Mouse (Mus musculus) heart, postnatal 0 days (tissue): ENCODE measurements around the gene Acsf3. TPM values are rescaled to one million over a fixed set of nuclear protein-coding genes. Genes with fewer than 3 reads are reported as not detected.
A peak's percentile ranks its signal among the peaks of the same experiment; 100 is the strongest.

Experiments
- ATAC-seq: fragments of 200-750 bp; cut with Nextera tagmentation; 2 replicates; pipeline ENCODE4 v1.8.0; 2017; ENCODE audit warnings: low read depth, moderate number of reproducible peaks, moderate library complexity; ENCODE audit not compliant: insufficient read depth
- DNase-seq: peaks from one replicate; pipeline ENCODE4 v3.0.0-alpha.2; 2016; ENCODE audit warnings: low spot score
- H3K27ac ChIP-seq: fragments of 300-500 bp; sonication (generic); 2 replicates; pipeline ENCODE4 v1.5.1; 2014; ENCODE audit warnings: low read depth, mild to moderate bottlenecking
- H3K27me3 ChIP-seq: fragments of 300-500 bp; sonication (generic); 2 replicates; pipeline ENCODE4 v1.6.1; 2014; ENCODE audit warnings: low read length, mixed read lengths; ENCODE audit not compliant: control insufficient read depth, insufficient read depth
- H3K36me3 ChIP-seq: fragments of 300-500 bp; sonication (generic); replicated peaks from 2 replicates; pipeline ENCODE4 v1.6.1; 2014; ENCODE audit warnings: low read length, mixed read lengths; ENCODE audit not compliant: control insufficient read depth, insufficient read depth
- H3K4me1 ChIP-seq: fragments of 300-500 bp; sonication (generic); 2 replicates; pipeline ENCODE4 v1.6.1; 2014; ENCODE audit warnings: antibody characterized with exemption; ENCODE audit not compliant: control insufficient read depth, insufficient read depth
- H3K4me2 ChIP-seq: fragments of 300-500 bp; sonication (generic); 2 replicates; pipeline ENCODE4 v1.6.1; 2014; ENCODE audit warnings: low read depth, mild to moderate bottlenecking, low read length, moderate library complexity
- H3K4me3 ChIP-seq: fragments of 300-500 bp; sonication (generic); 2 replicates; pipeline ENCODE4 v1.5.1; 2014; ENCODE audit warnings: low read depth, low read length
- H3K9ac ChIP-seq: fragments of 300-500 bp; sonication (generic); replicated peaks from 2 replicates; pipeline ENCODE4 v1.6.1; 2014; ENCODE audit warnings: low read depth, low read length, mixed read lengths
- H3K9me3 ChIP-seq: fragments of 300-500 bp; sonication (generic); replicated peaks from 2 replicates; pipeline ENCODE4 v1.6.1; 2016; ENCODE audit warnings: low read length; ENCODE audit not compliant: control insufficient read depth
- CTCF ChIP-seq: IDR thresholded peaks from 2 replicates; pipeline ENCODE4 v1.5.1; 2016; ENCODE audit warnings: antibody characterized with exemption, control low read depth, low read depth
- EP300 ChIP-seq: IDR thresholded peaks from 2 replicates; pipeline ENCODE4 v1.6.1; 2016; ENCODE audit warnings: antibody characterized with exemption, low read depth
- WGBS: fragments of 180-500 bp; shearing (Covaris S2); extraction: QIAGEN DNeasy Blood & Tissue Kit; methylation state at CpG from one replicate; pipeline ENCODE4 v1.1.7; 2014; 5-methylcytosine and 5-hydroxymethylcytosine counted together
- polyA plus RNA-seq: library from polyadenylated mRNA; unstranded; fragments of >200 nt; fragmentation: Nextera tagmentation; extraction: Ambion mirVana; gene quantifications from 2 replicates; pipeline ENCODE4 v1.2.1, GENCODE M21; 2015
- total RNA-seq: library from RNA; depleted of rRNA; stranded (reverse); fragments of >200 nt; gene quantifications from 2 replicates; pipeline ENCODE4 v1.2.3, GENCODE M21; 2014; ENCODE audit warnings: low replicate concordance

Acsf3 gene
- total and polyA plus RNA-seq, 2 experiments from 2014 or later, result 17.7 to 19.3 TPM

DNA sequence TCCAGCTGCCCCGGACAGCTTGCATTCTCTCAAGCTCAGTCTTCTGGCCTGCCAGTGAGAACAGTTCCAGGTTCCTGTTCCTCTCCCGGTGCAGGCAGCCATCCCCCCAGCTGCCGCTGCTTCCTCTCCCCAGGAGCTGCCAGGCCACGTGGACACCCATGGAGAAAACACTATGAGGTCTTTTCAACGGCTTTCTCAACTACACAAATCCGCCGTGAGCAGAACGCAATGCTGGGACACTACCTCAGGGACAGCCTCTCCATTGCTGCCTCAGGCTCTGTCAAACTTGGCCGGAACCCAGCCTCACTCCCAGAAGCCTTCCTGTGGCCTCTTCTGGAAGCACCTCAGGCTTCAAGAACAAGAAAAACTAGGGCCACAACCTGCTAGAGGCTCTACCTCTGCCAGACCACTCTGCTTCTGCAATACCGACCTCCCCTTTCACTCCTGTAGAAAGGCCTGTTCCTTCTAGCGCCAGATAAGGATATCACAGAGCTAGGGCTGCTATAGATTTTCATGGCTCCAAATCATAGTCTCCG lies 12.5 kb upstream of the Acsf3 start:
- H3K4me2 ChIP-seq, result no peak overlapping the region
- H3K4me1 ChIP-seq, result 0 out of 2 replicates have a peak, but pooled peaks cover 4% of the 10 kb centered on the region
- H3K9me3 ChIP-seq, result no peaks in the 10 kb centered on the region
- WGBS, result 28% methylated on average over 12 of the region's 12 CpGs
- DNase-seq (no peak), ATAC-seq (no peak)
- H3K9ac ChIP-seq, result no peak overlapping the region
- TF ChIP-seq CTCF (no peak), EP300 (no peak)
- no peak overlapping the region for H3K4me3 ChIP-seq
- H3K27ac ChIP-seq, result no peak overlapping the region
- peaks cover 5% of the 10 kb centered on the region for H3K27me3 ChIP-seq
- H3K36me3 ChIP-seq, result no peaks in the 10 kb centered on the region

DNA sequence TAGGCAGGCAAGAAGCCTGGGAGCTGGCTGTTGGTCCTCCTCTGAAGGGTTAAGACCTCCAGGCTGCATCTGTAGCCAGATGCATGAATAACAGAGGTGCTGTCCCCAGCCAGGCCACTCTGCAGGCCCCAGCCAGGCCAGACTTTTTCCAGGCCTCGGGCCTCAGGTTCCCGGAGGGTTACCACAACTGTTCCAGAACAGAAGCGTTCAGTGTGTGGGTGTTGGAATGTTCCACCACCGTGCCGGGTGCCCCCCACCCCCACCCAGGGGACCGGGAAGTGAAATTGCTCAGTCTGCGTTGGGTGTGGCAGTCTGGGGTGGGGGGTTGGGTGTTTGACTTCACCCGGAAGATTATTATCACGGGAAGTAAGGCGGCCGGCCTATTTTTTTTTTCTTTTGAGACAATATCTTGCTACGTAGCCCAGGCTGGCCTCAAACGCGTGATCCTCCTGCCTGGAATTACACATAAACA lies 12.0 kb upstream of the Acsf3 start:
- WGBS, result 66% methylated on average over 14 of the region's 14 CpGs
- no peaks in the 10 kb centered on the region for H3K36me3 ChIP-seq
- no peak overlapping the region for H3K27ac ChIP-seq
- H3K4me2 ChIP-seq, result no peak overlapping the region
- DNase-seq (no peak), ATAC-seq (peak; percentile 8; the same call in 1 of the 2 replicates)
- 0 out of 2 replicates have a peak, but pooled peaks cover 4% of the 10 kb centered on the region for H3K4me1 ChIP-seq
- no peak overlapping the region for H3K9ac ChIP-seq
- no peaks in the 10 kb centered on the region for H3K9me3 ChIP-seq
- H3K27me3 ChIP-seq, result peaks cover 5% of the 10 kb centered on the region
- no peak overlapping the region for H3K4me3 ChIP-seq
- TF ChIP-seq EP300, result no peak
- TF ChIP-seq CTCF, result no peak

DNA sequence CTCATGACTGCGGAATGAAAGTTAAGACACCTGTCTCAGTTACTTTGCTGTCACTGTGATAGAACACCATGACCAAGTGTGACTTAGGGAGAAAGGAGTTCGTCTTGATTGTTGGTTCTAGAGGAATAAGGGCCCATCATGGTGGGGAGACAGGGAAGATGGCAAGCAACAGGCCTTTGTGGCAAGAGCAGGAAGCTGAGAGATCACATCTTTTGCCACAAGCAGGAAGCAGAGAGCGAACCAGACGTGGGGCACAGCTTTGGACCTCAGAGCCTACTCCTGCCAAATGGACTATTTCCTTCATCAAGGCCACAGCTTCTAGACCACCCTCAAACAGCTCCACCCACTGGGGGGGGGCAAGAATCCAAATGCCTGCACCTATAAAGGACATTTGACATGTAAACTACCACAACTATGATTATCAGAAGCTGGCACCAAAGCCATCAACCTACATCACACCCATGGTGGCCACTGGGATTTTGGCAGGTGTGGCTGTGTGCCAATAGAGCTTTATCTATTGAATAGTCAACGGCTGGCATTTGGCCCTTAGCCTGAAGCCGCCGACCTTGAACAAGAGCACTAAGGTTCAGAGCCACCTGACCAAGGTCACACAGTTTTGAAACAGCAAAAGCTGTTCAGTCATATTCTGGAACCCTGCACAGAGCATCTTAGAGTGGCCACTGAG lies 10.4 kb upstream of the Acsf3 start:
- Histone ChIP-seq H3K27me3 (peaks cover 8% of the 10 kb centered on the region), H3K9ac (no peak overlapping the region), H3K4me1 (0 out of 2 replicates have a peak, but pooled peaks cover 4% of the 10 kb centered on the region), H3K36me3 (no peaks in the 10 kb centered on the region), H3K9me3 (no peaks in the 10 kb centered on the region), H3K4me2 (no peak overlapping the region), H3K27ac (no peak overlapping the region), H3K4me3 (no peak overlapping the region)
- 65% methylated on average over 7 of the region's 7 CpGs for WGBS
- DNase-seq (no peak), ATAC-seq (no peak)
- TF ChIP-seq EP300, result no peak

DNA sequence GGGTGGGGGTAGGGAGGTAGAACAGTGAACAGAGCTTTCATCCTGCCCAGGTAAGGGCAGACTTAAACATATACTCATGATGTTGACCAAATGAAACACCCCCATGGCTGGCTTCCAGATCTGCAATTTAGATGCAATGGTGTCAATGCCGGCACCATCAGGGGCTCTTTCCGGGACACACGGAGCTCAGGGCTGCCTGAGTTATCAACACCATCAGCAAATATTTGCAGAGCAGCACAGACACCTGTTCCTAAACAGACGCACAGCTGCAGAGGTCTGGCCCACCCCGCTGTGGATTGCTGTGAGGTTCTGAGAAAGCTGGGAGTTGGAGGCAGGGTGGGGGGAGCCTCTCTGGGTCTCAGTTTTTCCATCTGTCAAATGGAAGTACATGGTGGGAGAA lies 9.1 kb upstream of the Acsf3 start:
- no peak overlapping the region for H3K4me2 ChIP-seq
- 50% methylated on average over 5 of the region's 5 CpGs for WGBS

DNA sequence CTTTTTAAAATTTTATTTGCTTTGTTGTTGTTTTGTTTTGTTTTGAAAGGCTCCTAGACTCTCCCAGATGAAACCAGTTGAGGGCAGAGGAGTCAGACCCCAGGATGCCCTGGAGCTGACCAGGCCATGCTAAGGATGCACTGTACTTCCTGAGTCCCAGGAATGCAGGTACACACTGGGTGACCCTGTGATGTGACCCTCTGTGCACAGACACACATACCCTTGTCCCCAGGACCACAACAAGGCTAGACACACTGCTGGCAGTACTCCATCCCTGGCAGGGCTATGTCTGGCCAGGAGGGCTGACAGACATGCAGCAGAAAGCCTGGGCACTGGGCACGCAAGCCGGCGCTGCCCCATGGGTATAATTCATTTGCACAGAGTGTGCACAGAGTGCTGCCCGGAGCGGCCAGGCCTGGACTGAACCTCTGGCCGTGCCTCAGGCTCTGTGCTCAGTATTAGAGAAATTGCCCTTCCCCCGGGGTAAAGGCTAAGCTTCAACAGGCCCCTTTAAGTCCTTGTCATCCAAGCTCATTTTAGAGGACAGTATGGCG lies 8.6 kb upstream of the Acsf3 start:
- H3K27me3 ChIP-seq, result 0 out of 2 replicates have a peak, but pooled peaks cover 3% of the 10 kb centered on the region
- no peak for DNase-seq

More for the DNA sequence above, 9.1 kb upstream of the Acsf3 start:
- Histone ChIP-seq H3K27me3 (0 out of 2 replicates have a peak, but pooled peaks cover 3% of the 10 kb centered on the region), H3K4me1 (0 out of 2 replicates have a peak, but pooled peaks cover 4% of the 10 kb centered on the region), H3K4me3 (no peak overlapping the region), H3K27ac (no peak overlapping the region), H3K9me3 (no peaks in the 10 kb centered on the region), H3K36me3 (no peaks in the 10 kb centered on the region), H3K9ac (no peak overlapping the region)
- no peak for DNase-seq
- no peak for ATAC-seq
- TF ChIP-seq EP300, result no peak
- TF ChIP-seq CTCF, result no peak

More for the DNA sequence above, 8.6 kb upstream of the Acsf3 start:
- TF ChIP-seq EP300 (no peak), CTCF (no peak)
- ATAC-seq, result no peak
- H3K4me3 ChIP-seq, result no peak overlapping the region
- H3K9ac ChIP-seq, result no peak overlapping the region
- no peaks in the 10 kb centered on the region for H3K36me3 ChIP-seq
- H3K27ac ChIP-seq, result no peak overlapping the region
- WGBS, result 79% methylated on average over 8 of the region's 8 CpGs
- 0 out of 2 replicates have a peak, but pooled peaks cover 4% of the 10 kb centered on the region for H3K4me1 ChIP-seq
- H3K4me2 ChIP-seq, result no peak overlapping the region
- no peaks in the 10 kb centered on the region for H3K9me3 ChIP-seq
